Mouse (Mus musculus) C3H10T1/2 (cell line): ENCODE measurements around the gene BC005537. TPM values are rescaled to one million over a fixed set of nuclear protein-coding genes. Genes with fewer than 3 reads are reported as not detected.

ENCODE experiments used
- polyA plus RNA-seq, 2 experiments: library from polyadenylated mRNA; unstranded; fragments of >200 nt; fragmentation: generic; extraction: Trizol; gene quantifications; one replicate each; pipeline ENCODE4 v1.2.1; 2012; ENCODE audit warnings: missing spikeins in 2 of 2

BC005537 gene
- 10 to 100 TPM in 1 of 2 experiments, 1 to 10 TPM in 1; 5.9 to 46.2 TPM for polyA plus RNA-seq

GRCm38 (mm10) chr13:24801308-24801921, at the start of gene BC005537:
Gene BC005537, plus strand, starts transcription at chr13:24801657.

GRCm38 (mm10) chr13:24761403-24762227, 39.8 kb upstream of the BC005537 start, which contains the start of gene Gmnn:
Gene Gmnn, minus strand, starts transcription at chr13:24761923.

GRCm38 (mm10) chr13:24831353-24832130, 30.1 kb downstream of the BC005537 start, which contains the start of the genes Acot13 and Tdp2:
Gene Acot13, minus strand, starts transcription at chr13:24831540.
Gene Tdp2, plus strand, starts transcription at chr13:24831679.

GRCm38 (mm10) chr13:24844983-24845955, 43.8 kb downstream of the BC005537 start, which contains the start of gene D130043K22Rik:
Gene D130043K22Rik, plus strand, starts transcription at chr13:24845135.

Other genes starting within 250 kb of the BC005537 start
- under 1 TPM; 0.13 to 0.32 TPM for gene Ripor2, start 219.5 kb upstream of the BC005537 start, polyA plus RNA-seq
- gene Armh2, start 60.4 kb upstream of the BC005537 start, polyA plus RNA-seq = not detected
- gene Gmnn, start 39.7 kb upstream of the BC005537 start, polyA plus RNA-seq = 10 to 100 TPM; 11.6 to 17.1 TPM
- 10 to 100 TPM; 15.9 to 78.4 TPM for gene Acot13, start 29.9 kb downstream of the BC005537 start, polyA plus RNA-seq
- 1 to 10 TPM; 1.1 to 6.0 TPM for gene Tdp2, start 30.0 kb downstream of the BC005537 start, polyA plus RNA-seq
- under 1 TPM in 1 of 2 experiments, not detected in 1; 0.04 TPM for gene D130043K22Rik, start 43.5 kb downstream of the BC005537 start, polyA plus RNA-seq
- 1 to 10 TPM in 1 of 2 experiments, under 1 TPM in 1; 0.97 to 2.0 TPM for gene Aldh5a1, start 136.0 kb downstream of the BC005537 start, polyA plus RNA-seq
- gene Gpld1, start 141.5 kb downstream of the BC005537 start, polyA plus RNA-seq = under 1 TPM; 0.01 to 0.83 TPM
- gene Mrs2, start 218.7 kb downstream of the BC005537 start, polyA plus RNA-seq = 1 to 10 TPM; 4.5 to 5.3 TPM